Mouse (Mus musculus) kidney, postnatal 25 days (tissue): ENCODE results near the gene Pak4.
"Not testable (repeated sequence)": the region's sequence is repeated elsewhere in the genome, so short reads cannot be mapped to it uniquely, and the experiment has no call there.

ENCODE experiments used
- DNase-seq, 2 experiments: peaks; one replicate each; pipeline ENCODE4 v3.0.0; 2021; ENCODE audit warnings: mixed read lengths in 2 of 2

Pak4 gene

GRCm38 (mm10) chr7:28560856-28561255 lies 37.1 kb downstream of the Pak4 start:
- no peak for DNase-seq

GRCm38 (mm10) chr7:28558486-28558885 lies 39.5 kb downstream of the Pak4 start:
- peak; percentile 78 to 89 for DNase-seq

DNA sequence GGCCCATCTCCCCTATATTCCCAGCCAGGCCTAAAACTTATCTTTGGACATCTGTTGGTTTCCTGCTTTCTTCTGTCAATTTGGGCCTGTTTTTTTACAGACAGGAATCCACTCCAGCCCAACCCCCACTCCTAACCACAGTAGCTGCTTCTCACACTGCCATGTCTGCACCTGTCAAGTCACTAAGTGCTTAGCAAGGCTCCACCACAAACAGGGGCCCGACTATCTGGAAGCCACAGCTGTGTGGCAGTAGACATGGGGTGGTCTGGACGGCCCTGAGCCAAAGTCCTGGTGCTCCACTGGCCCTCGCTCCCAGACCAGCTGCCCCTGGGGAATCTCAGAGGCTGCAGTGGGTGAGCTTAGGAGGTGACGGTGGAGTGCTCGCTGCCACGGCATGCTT lies 40.3 kb downstream of the Pak4 start:
- peak in 1 of 2 experiments; percentile 35 for DNase-seq

- peak in 1 of 2 experiments; percentile 31 for DNase-seq
Measured at GRCm38 (mm10) chr7:28557069-28557468, 40.9 kb downstream of the Pak4 start.

GRCm38 (mm10) chr7:28555939-28556535 lies 41.9 kb downstream of the Pak4 start:
- no peak for DNase-seq

DNA sequence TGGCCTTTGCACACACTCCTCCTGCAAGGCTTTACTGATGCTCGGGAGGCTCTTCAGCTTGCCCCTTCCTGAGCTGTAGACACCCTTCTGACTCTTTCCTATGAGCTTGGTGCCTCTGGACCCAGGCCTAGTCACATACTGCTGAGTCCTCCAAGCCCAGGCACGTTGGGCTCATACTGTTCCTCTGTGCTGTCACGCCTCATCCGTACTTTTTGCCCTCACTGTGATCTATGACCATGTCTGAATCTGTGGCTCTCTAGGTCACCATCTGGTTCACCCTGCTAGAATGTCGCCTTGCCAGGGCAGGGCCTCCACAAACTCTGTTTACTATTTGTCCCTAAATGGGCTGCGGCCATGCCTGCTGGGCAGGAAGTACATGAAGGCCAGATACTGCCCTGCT lies 44.9 kb downstream of the Pak4 start:
- peak in 1 of 2 experiments; percentile 26 for DNase-seq

DNA sequence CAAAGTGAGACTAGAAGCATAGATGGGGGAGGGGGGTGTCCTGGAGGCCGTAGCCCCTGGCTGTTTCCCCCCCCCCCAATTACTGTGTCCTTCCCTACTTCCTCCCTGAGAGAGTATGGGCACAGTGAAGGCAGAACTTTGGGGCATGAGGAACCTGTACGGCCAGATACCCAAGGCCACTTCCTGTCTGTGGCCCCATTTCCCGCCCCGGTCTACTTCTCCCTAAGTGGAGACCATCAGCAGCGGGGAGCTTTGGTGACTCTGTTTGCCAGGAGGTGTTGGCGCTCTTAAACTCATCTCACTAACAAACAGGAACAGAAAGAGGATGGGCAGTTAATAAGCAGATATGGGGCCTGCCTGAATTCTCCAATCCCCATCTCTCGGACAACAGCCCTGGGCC lies 50.4 kb downstream of the Pak4 start:
- peak in 1 of 2 experiments; percentile 28 for DNase-seq

DNA sequence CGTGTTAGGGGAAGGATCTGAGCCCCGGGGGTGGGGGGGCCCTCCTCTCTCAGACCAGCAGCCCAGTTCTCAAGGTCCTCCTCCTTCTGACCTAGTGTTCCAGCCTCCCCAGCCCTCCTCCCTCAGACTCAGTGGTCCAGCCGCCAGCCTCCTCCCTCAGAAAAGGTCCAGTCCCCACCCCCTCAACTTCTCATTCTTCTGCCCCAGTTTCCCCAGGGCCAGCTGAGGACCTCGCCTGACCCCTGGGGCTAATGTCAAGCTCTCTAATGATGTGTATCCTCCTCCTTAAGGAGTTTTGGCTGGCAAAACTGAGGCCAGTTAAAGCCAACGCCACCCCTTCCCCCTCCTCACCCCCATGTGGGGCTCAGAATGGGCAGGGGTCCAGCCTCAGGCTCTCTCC lies 50.8 kb downstream of the Pak4 start, which contains the start of gene Nccrp1:
TSS of gene Nccrp1 (minus strand) at position 101 of the 400 bp plus-strand sequence.
- DNase-seq = peak in 1 of 2 experiments; percentile 65

DNA sequence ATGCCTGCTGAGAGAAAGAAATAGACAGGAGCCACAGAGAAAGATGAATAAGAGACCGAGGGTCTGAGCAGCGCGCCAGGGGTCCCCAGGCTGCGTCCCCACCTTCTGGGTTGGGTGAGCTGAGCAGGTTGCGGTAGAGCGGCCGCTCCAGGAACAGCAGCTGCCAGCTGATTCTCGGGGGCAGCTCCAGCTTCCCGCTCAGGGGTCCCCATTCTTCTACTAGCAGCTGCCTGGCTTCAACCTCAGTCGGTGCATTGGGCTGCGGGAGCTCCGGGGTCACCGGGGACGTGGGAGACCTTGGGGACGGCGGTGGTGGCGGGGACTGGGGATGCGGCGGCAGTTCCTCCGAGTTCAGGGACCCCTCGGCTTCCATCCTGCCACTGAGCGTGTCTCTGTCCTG lies 51.3 kb downstream of the Pak4 start:
- DNase-seq = peak in 1 of 2 experiments; percentile 28

- DNase-seq = peak in 1 of 2 experiments; percentile 22
Measured at GRCm38 (mm10) chr7:28545891-28546210, 52.1 kb downstream of the Pak4 start.

DNA sequence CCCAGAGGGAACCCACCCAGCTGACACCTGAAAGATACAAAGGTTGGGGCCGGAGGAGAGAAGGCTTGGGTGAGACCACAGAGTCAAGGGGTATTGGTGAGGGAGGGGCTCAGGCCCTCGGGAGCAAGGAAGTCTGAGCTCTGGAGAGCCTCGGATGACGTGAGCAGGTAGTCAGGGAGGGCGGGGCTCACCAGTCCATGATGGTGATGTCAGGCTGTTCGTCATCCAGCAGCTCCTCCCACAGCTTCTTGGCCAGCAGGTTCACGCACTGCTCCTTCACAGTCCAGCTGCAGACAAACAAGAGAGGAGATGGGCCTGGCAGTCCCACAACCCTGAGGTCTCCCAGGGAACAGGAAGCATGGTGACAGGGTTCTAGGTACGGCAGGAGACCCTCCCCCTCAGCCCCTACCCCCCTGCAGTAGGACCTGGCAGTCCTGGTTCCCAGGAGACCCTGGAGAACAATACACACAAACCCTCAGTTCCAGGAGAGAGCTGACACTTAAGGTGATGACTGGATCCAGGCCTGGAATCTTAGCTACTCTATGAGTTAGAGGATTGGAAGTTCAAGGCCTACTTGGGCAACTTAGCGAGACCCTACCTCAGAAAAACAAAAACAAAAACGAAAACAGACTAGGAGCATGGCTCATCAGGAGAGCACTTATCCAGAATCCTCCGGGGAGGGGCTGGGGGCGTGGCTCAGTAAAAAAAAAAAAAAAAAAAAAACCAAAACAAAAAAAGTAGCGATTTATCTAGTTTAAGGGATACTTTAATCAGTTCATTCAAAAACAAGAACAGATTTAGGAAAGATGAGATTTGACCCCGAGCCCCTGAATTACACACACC lies 52.7 kb downstream of the Pak4 start:
- DNase-seq = peak; percentile 54 to 74

DNA sequence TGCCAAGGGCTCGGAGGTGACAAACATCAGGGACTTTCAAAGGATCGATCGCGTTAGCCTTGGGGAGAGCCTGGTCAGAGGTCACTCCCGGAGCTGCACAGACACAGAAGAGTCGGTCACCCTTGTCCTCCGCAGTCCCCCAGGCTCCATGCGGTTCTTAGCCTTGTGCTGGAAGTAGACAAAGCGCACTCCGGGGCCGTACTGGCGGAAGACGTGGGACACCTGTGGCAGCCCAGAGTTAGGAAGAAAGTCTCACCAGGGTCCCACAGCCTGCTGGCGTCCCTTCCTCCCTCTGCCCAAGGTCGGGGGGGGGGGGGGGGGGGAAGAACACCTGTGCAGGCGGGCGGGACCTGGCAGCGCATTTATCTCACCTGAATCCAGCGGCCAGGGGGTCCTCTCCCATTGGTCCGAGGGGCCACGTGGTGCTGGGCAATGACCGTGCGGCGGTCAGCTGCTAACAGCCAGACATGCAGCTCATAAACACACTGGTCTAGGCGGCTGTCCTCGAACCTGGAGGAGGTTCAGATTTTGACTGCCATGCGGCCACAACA lies 53.9 kb downstream of the Pak4 start:
- DNase-seq = peak; percentile 60 to 85

GRCm38 (mm10) chr7:28540526-28540925 lies 57.5 kb downstream of the Pak4 start, which contains the start of gene Sycn:
TSS of gene Sycn (plus strand) at chr7:28540885.
- peak in 1 of 2 experiments; percentile 22 for DNase-seq

- DNase-seq = not testable (repeated sequence)
Measured at GRCm38 (mm10) chr7:28538886-28539285, 59.1 kb downstream of the Pak4 start.

DNA sequence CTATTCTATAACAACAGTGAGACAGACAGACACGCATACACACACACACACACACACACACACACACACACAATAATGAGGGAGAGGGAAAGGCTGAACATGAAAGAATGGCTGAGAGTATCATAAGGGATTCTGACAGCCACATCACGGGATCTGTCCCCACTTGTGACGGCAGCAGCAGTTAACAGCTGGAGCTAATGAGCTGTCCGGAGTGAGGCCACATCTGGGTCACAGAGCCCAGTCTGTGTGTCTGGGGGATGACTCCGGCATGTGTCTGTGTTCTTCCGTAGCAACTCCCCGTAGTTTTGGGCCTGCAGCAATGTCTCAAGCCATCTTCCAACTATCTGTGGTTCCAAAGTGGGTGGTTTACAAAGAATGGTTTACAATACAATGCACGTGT lies 66.0 kb downstream of the Pak4 start:
- no peak for DNase-seq

DNA sequence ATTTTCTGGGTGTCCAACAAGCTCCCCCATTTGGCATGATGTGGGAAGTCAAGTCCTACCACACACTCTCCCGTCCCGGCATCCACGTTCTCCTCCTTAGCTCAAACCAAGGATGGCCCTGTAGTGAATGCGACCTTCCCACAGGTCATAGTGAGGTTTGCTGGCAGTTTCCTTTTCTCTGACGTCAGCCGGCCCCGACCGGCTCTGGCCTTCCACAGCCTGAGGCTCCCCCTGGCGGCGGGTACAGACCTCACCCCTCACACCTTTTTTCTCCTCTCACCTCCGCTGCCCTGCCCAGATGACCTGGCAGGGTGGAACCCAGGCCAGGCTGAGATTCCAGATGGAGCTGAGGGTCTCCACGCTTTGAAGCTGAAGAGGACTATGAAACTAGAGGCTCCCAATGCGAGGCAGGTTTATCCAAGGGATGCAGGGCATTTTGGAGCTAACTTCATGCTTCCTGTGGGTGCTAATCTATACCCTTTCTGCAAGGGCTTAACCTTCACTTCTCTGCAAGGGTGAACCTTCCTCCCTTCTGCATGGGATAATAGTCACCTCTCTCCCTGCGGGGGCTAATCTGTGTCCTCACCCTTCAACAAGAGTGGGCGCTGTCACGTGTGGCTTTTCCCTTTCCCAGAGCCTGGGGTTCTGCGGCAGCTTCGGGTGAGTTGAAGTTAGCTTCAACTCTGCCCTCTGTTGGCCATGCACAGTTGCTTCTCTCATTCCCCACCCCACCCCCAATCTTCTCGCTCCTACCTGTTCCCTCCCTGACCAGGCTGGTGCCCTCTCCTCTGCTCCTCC lies 69.9 kb downstream of the Pak4 start:
- peak; percentile 91 for DNase-seq

DNA sequence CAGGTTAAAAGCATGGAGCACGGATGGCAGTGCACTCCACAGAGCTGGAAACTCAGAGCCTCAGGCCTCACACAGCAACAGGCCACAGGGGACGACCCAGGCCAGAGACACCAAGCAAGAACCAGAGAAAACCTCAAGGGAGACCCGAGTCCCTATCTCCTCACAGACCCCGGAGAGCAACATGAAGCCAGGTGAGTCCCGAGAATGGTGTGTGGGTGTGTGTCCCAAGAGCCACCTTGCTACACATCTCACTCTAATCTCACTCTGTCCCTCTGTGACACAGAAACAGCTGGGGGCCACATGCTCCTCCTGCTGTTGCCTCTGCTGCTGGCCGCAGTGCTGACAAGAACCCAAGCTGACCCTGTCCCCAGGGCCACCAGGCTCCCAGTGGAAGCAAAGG lies 75.4 kb downstream of the Pak4 start, which contains the start of gene Ifnl3:
TSS of gene Ifnl3 (plus strand) at position 301 of the 400 bp plus-strand sequence.
- not testable (repeated sequence) for DNase-seq

- DNase-seq = no peak
Measured at GRCm38 (mm10) chr7:28511441-28511840, 86.5 kb downstream of the Pak4 start.

- DNase-seq = not testable (repeated sequence)
Measured at GRCm38 (mm10) chr7:28510405-28510974, 87.5 kb downstream of the Pak4 start, which contains the start of gene Ifnl2. TSS of gene Ifnl2 (minus strand) at chr7:28510455.

GRCm38 (mm10) chr7:28509121-28509520 lies 88.9 kb downstream of the Pak4 start:
- not testable (repeated sequence) for DNase-seq
